Mouse (Mus musculus): ENCODE results near the gene Unc45a.

The Unc45a gene

GRCm38 (mm10) chr7:80368009-80368408, 27.2 kb upstream of the Unc45a start:
- DNase-seq (ENCODE audit: extremely low read depth, low read depth, low spot score): no peak

GRCm38 (mm10) chr7:80367232-80367631, 26.4 kb upstream of the Unc45a start:
- no peak for DNase-seq (ENCODE audit: extremely low read depth, low read depth, low spot score)

- no peak for DNase-seq (ENCODE audit: extremely low read depth, low read depth, low spot score)
Observed at GRCm38 (mm10) chr7:80365759-80366158, 25.0 kb upstream of the Unc45a start.

- no peak for DNase-seq (ENCODE audit: extremely low read depth, low read depth, low spot score)
Observed at GRCm38 (mm10) chr7:80360435-80360834, 19.6 kb upstream of the Unc45a start.

- DNase-seq (ENCODE audit: extremely low read depth, low read depth, low spot score): no peak
Observed at GRCm38 (mm10) chr7:80358039-80358438, 17.2 kb upstream of the Unc45a start.

- DNase-seq (ENCODE audit: extremely low read depth, low read depth, low spot score): no peak
Observed at GRCm38 (mm10) chr7:80357156-80357555, 16.4 kb upstream of the Unc45a start.

- DNase-seq (ENCODE audit: extremely low read depth, low read depth, low spot score): no peak
Observed at GRCm38 (mm10) chr7:80356351-80356750, 15.5 kb upstream of the Unc45a start.

- no peak for DNase-seq (ENCODE audit: extremely low read depth, low read depth, low spot score)
Observed at GRCm38 (mm10) chr7:80352920-80353319, 12.1 kb upstream of the Unc45a start.

- no peak for DNase-seq (ENCODE audit: extremely low read depth, low read depth, low spot score)
Observed at GRCm38 (mm10) chr7:80350808-80351207, 10.0 kb upstream of the Unc45a start.

- DNase-seq (ENCODE audit: extremely low read depth, low read depth, low spot score): no peak
Observed at GRCm38 (mm10) chr7:80347670-80348586, 7.1 kb upstream of the Unc45a start.

GRCm38 (mm10) chr7:80346830-80347229, 6.0 kb upstream of the Unc45a start:
- DNase-seq (ENCODE audit: extremely low read depth, low read depth, low spot score): no peak

- DNase-seq (ENCODE audit: extremely low read depth, low read depth, low spot score): no peak
Observed at GRCm38 (mm10) chr7:80346173-80346572, 5.4 kb upstream of the Unc45a start.

- no peak for DNase-seq (ENCODE audit: extremely low read depth, low read depth, low spot score)
Observed at GRCm38 (mm10) chr7:80343270-80344018, 2.6 kb upstream of the Unc45a start.

- DNase-seq (ENCODE audit: extremely low read depth, low read depth, low spot score): peak; percentile 93
Observed at GRCm38 (mm10) chr7:80342858-80343257, 2.1 kb upstream of the Unc45a start, which contains the start of gene Hddc3. TSS of gene Hddc3 (plus strand) at chr7:80343104.

GRCm38 (mm10) chr7:80341793-80342192, 988 bp upstream of the Unc45a start:
- DNase-seq (ENCODE audit: extremely low read depth, low read depth, low spot score): no peak

- DNase-seq (ENCODE audit: extremely low read depth, low read depth, low spot score): no peak
Observed at GRCm38 (mm10) chr7:80339793-80340628, 794 bp downstream of the Unc45a start.

GRCm38 (mm10) chr7:80339371-80339770, 1.4 kb downstream of the Unc45a start:
- no peak for DNase-seq (ENCODE audit: extremely low read depth, low read depth, low spot score)

GRCm38 (mm10) chr7:80336932-80337331, 3.9 kb downstream of the Unc45a start:
- DNase-seq (ENCODE audit: extremely low read depth, low read depth, low spot score): peak; percentile 94

GRCm38 (mm10) chr7:80334848-80335247, 6.0 kb downstream of the Unc45a start:
- no peak for DNase-seq (ENCODE audit: extremely low read depth, low read depth, low spot score)

- no peak for DNase-seq (ENCODE audit: extremely low read depth, low read depth, low spot score)
Observed at GRCm38 (mm10) chr7:80331433-80331832, 9.4 kb downstream of the Unc45a start.

GRCm38 (mm10) chr7:80330278-80330677, 10.5 kb downstream of the Unc45a start:
- DNase-seq (ENCODE audit: extremely low read depth, low read depth, low spot score): no peak

All from fat pad, adult 2 months (tissue).